Mouse (Mus musculus) layer of hippocampus, postnatal 25 days (tissue): ENCODE data around the gene Brap. TPM values are rescaled to one million over a fixed set of nuclear protein-coding genes. Genes with fewer than 3 reads are reported as not detected.
"Not testable (repeated sequence)": the region's sequence is repeated elsewhere in the genome, so short reads cannot be mapped to it uniquely, and the experiment has no call there.

Experiments
- DNase-seq, 2 experiments: peaks; one replicate each; pipeline ENCODE4 v3.0.0; 2022; ENCODE audit warnings: mixed read lengths in 2 of 2, low spot score in 1 of 2; ENCODE audit errors: extremely low spot score in 1 of 2
- total RNA-seq, 2 experiments: library from RNA; stranded (reverse); gene quantifications; 2 replicates each; pipeline ENCODE4 v1.2.3; 2021

Gene Brap
- total RNA-seq, 2 experiments from 2014 or later, result 63.2 to 63.6 TPM

- no peak for DNase-seq
Measured at GRCm38 (mm10) chr5:121667067-121667466, 6.7 kb downstream of the Brap start.

DNA sequence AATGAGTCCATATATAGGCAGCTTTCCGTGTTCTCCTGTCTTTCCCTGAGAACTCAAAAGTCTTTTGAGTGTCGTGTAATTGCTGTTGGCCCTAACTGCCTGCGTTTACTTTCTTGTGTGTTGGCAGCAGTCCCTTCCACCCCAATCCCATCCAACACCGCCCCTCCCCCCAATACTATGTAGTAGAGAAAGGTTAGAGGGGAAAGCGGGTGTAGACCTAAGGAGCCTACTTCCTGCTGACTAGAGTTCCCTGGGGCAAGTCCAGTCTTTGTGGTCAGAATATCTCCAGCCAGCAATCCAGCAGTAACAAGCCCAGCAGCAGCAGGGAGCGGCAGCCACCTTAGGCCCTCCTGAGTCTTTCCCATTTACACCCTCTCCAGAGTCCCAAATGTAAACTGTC lies 8.0 kb downstream of the Brap start:
- no peak for DNase-seq

GRCm38 (mm10) chr5:121670412-121670811 lies 10.0 kb downstream of the Brap start:
- no peak for DNase-seq

- no peak for DNase-seq
Measured at GRCm38 (mm10) chr5:121682250-121682649, 21.9 kb downstream of the Brap start.

- DNase-seq, result no peak
Measured at GRCm38 (mm10) chr5:121685495-121685894, 25.1 kb downstream of the Brap start.

- DNase-seq, result no peak
Measured at GRCm38 (mm10) chr5:121686113-121686898, 25.9 kb downstream of the Brap start.

- peak in 1 of 2 experiments; percentile 22 for DNase-seq
Measured at GRCm38 (mm10) chr5:121690482-121691211, 30.3 kb downstream of the Brap start.

DNA sequence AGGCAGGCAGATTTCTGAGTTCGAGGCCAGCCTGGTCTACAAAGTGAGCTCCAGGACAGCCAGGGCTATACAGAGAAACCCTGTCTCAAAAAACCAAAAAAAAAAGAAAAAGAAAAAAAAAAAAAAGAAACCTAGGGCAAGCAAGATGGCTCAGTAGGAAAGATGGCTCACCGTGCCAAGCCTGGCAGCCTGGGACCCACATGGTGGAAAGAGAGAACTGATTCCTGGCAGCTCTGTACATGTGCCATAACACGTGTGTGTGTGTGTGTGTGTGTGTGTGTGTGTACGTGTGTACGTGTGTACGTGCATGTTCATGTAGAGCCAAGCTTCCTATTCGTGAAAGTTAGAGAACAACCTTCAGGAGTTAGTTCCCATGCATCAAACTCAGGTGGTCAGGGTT lies 31.1 kb downstream of the Brap start:
- not testable (repeated sequence) for DNase-seq

DNA sequence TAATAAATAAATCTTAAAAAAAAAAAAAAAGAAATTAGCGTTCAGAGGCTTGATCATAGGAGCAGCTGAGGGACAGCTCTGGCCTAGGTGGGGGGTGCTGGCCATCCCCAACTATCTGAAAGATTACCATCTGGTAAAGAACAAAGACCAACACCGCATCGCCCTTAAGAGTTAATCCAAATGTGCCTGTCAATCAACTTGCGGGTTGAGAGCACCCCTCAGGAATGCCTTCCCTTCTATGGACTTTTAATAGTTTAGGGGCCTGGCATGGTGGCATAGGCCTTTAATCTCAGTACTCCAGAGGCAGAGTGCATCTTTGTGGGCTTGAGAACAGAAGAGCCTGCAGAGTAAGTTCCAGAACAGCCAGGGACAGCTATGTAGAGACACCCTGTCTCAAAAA lies 32.5 kb downstream of the Brap start:
- DNase-seq, result no peak

GRCm38 (mm10) chr5:121696761-121697160 lies 36.4 kb downstream of the Brap start:
- DNase-seq, result no peak

DNA sequence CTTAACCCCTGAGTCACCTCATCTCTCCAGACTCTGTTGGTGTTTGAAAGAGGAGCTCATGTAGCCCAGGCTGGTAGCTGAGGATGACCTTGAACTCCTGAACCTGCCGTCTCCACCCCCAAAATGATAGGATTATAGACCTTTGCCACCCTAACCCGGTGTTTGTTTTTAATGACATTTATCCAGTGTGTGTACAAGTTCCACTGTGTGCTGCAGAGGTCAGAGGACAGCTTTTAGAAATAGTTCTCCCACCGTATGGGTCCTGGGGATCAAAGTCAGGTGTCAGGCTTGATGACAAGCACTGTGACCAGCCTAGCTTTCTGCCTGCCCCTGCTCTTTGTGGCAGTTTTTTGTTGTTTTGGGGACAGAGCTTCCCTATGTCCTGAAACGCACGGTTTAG lies 39.5 kb downstream of the Brap start:
- no peak for DNase-seq

DNA sequence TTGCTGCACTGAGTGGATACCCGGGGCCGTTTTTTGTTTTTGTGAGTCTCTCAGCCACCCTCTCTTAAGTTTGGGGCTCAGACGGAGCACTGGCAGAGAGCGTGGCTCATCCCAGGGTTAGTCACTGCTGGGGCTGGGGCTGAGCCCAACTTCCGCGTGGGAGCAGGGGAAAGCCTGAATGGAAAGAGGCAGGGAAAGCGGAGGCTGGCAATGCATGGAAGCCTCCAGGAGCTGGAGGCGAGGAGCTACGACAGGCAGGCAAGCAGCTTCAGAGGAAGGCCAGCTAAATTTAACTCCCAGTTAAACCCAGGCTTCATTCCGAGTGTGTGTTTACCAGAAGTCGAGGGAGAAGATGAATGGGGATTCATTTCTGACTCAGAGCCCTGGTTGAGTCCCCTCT lies 40.1 kb downstream of the Brap start:
- peak in 1 of 2 experiments; percentile 28 for DNase-seq

GRCm38 (mm10) chr5:121701111-121701769 lies 40.9 kb downstream of the Brap start:
- DNase-seq, result no peak

GRCm38 (mm10) chr5:121703341-121703740 lies 43.0 kb downstream of the Brap start:
- DNase-seq, result no peak

- no peak for DNase-seq
Measured at GRCm38 (mm10) chr5:121704512-121705248, 44.3 kb downstream of the Brap start.

DNA sequence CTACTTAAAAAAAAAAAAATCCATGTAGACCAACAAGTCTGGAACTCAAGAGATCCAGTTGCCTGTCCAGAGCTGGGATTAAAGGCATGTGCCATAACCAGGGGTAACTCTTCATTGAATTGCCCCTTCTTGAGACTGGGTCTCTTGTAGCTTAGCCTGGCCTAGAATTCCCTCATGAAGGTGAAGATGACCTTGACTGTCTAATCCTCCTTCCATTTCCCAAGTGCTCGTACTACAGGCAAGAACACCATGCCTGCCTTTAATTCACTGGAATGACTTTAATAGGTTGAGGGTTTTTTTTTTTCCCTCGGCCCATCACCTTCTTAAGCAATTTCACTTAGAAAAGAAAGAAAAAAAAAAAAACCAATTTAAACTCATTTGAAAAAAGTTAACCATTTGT lies 50.0 kb downstream of the Brap start:
- DNase-seq, result no peak

DNA sequence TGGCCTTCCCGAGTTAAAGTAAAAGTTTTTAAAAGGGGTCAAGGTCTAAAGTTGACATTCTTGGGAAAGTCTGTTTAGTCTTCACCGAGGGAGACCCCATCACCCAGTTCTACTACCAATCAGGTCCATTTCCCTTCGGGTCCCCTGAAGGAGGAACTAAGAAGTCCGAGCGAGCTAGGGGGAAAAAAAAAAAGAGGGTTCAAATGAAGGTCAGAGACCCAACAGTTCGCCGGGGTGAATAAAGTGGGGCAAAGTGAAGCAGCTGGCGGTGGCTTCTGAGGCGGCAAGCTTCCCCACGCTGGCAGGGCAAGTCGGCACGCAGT lies 50.4 kb downstream of the Brap start:
- peak in 1 of 2 experiments; percentile 23 for DNase-seq

GRCm38 (mm10) chr5:121711174-121711927 lies 51.0 kb downstream of the Brap start, which contains the start of gene Atxn2:
Gene Atxn2, plus strand, starts transcription at chr5:121711337.
- peak; percentile 78 to 87 for DNase-seq

DNA sequence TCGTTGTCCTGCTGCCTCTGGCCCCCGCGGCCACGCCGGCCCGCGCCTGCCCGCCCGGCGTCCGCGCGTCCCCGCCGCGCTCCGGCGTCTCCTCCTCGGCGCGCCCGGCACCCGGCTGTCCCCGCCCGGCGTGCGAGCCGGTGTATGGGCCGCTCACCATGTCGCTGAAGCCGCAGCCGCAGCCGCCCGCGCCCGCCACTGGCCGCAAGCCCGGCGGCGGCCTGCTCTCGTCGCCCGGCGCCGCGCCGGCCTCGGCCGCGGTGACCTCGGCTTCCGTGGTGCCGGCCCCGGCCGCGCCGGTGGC lies 51.5 kb downstream of the Brap start:
- DNase-seq, result no peak
